Mouse (Mus musculus): ENCODE measurements around the gene Ntn5.

DNA sequence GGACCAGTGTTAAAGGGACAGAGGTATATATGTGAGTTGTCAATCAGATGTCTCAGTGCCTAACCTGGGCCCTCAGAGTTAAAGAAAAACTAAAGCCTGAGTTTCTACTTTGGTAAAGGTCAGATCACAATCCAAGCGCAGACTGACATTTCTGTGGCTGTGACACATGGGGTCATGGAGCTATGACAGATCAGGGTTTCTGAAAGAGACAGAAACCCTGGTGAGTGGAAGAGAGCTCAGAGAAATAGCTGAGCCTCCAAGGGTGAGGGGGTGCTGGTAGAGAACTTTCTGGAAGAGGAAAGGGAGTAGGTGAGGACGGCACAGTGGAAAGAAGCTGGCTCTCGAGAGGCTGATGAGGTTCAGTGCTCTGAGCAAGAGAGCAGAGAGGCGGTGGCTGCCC lies 37.2 kb upstream of the Ntn5 start:
- TF ChIP-seq HCFC1 (IDR thresholded peaks at IDR 0.05; ENCODE audit: borderline replicate concordance, insufficient read depth, low read length) (no peak), MAFK (IDR thresholded peaks at IDR 0.05; ENCODE audit: insufficient read depth, low read depth, low read length) (no peak)
